Mouse (Mus musculus): ENCODE measurements around the gene Herc1. TPM values are rescaled to one million over a fixed set of nuclear protein-coding genes. Genes with fewer than 3 reads are reported as not detected.
"Not testable (repeated sequence)": the region's sequence is repeated elsewhere in the genome, so short reads cannot be mapped to it uniquely, and the experiment has no call there.

Herc1 gene
- polyA plus RNA-seq, 1 experiment from 2014 or later: 27.3 TPM

DNA sequence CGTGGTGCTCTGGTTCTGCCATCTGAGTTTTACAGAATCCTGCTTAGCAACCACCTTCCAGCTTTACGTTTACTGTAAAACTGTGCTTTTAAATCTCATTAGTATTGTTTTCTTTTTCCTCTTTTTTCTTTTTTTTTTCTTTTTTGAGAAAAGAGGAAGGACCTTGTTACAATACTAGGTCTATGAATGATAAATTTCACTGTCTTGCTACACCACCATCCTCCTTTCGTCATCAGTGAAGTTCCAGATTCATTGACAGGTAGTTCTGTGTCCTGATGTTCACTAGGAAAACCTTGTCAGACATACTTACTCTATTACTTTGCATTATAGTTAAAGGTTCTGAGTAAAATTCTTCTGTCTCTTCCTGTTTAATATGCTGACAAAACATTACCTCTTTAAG lies 33.2 kb downstream of the Herc1 start:
- no peak for ATAC-seq (ENCODE audit: insufficient read depth)
- H3K9me3 ChIP-seq (replicated peaks): no peaks in the 10 kb centered on the region
- peaks cover 62% of the 10 kb centered on the region for H3K36me3 ChIP-seq (replicated peaks)
- H3K9ac ChIP-seq: no peak overlapping the region
- no peak overlapping the region for H3K4me2 ChIP-seq
- no peak overlapping the region for H3K4me3 ChIP-seq (replicated peaks)
- WGBS (ENCODE audit: insufficient replicate concordance): 85% methylated on average over 3 of the region's 3 CpGs
- no peaks in the 10 kb centered on the region for H3K27me3 ChIP-seq
- H3K27ac ChIP-seq (replicated peaks): no peak overlapping the region
- H3K4me1 ChIP-seq (replicated peaks): no peaks in the 10 kb centered on the region

DNA sequence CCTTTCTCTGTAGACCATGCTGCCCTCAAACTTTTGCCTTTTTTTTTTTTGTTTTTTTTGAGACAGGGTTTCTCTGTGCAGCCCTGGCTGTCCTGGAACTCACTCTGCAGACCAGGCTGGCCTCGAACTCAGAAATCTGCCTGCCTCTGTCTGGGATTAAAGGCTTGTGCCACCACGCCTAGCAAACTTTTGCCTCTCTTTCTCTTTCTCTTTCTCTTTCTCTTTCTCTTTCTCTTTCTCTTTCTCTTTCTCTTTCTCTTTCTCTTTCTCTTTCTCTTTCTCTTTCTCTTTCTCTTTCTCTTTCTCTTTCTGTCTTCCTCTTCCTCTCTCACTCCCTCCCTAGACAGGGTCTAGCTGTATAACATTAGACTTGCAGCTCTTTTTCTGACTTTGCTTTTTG lies 40.1 kb downstream of the Herc1 start:
- H3K9ac ChIP-seq; ATAC-seq (ENCODE audit: insufficient read depth); H3K4me3 ChIP-seq (replicated peaks); H3K4me2 ChIP-seq; H3K27ac ChIP-seq (replicated peaks); H3K27me3 ChIP-seq; H3K4me1 ChIP-seq (replicated peaks); H3K9me3 ChIP-seq (replicated peaks): not testable (repeated sequence)
- 74% methylated on average over 2 of the region's 2 CpGs for WGBS (ENCODE audit: insufficient replicate concordance)
- H3K36me3 ChIP-seq (replicated peaks): peaks cover 72% of the 10 kb centered on the region

GRCm38 (mm10) chr9:66393304-66393703 lies 43.1 kb downstream of the Herc1 start:
- Histone ChIP-seq H3K9ac (no peak overlapping the region), H3K4me3 (replicated peaks) (no peak overlapping the region), H3K27ac (replicated peaks) (no peak overlapping the region), H3K36me3 (replicated peaks) (peaks cover 73% of the 10 kb centered on the region), H3K27me3 (no peaks in the 10 kb centered on the region), H3K9me3 (replicated peaks) (no peaks in the 10 kb centered on the region), H3K4me2 (no peak overlapping the region), H3K4me1 (replicated peaks) (no peaks in the 10 kb centered on the region)
- 63% methylated on average over 5 of the region's 5 CpGs for WGBS (ENCODE audit: insufficient replicate concordance)
- ATAC-seq (ENCODE audit: insufficient read depth): no peak

DNA sequence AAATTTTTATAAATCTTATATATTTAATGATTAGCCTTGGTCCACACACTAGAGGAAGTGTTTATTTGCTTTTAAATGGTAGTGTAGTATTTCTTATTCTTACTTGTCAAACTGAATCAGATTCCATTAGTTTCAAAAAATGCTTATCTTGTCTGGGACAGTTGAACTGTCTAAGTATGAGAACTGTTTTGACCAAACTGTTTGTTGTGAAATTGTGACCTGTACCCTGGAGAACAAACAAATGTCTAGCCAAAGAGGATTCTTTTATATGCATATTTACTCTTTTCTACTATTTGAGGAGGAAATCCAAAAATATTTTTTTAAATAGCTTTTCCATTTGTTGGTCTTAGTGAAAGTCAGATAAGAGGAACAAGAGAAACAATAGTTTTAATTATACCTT lies 73.2 kb downstream of the Herc1 start:
- H3K27me3 ChIP-seq: no peaks in the 10 kb centered on the region
- H3K9ac ChIP-seq: no peak overlapping the region
- no peak overlapping the region for H3K4me3 ChIP-seq (replicated peaks)
- no peaks in the 10 kb centered on the region for H3K4me1 ChIP-seq (replicated peaks)
- no peak overlapping the region for H3K27ac ChIP-seq (replicated peaks)
- H3K36me3 ChIP-seq (replicated peaks): peaks cover 43% of the 10 kb centered on the region
- no peaks in the 10 kb centered on the region for H3K9me3 ChIP-seq (replicated peaks)
- no peak for ATAC-seq (ENCODE audit: insufficient read depth)
- H3K4me2 ChIP-seq: no peak overlapping the region

- no peaks in the 10 kb centered on the region for H3K9me3 ChIP-seq (replicated peaks)
- H3K36me3 ChIP-seq (replicated peaks): peaks cover 84% of the 10 kb centered on the region
- H3K4me1 ChIP-seq (replicated peaks): no peaks in the 10 kb centered on the region
- no peak overlapping the region for H3K9ac ChIP-seq
- ATAC-seq (ENCODE audit: insufficient read depth): no peak
- H3K4me2 ChIP-seq: no peak overlapping the region
- H3K27ac ChIP-seq (replicated peaks): no peak overlapping the region
- WGBS (ENCODE audit: insufficient replicate concordance): 90% methylated on average over 8 of the region's 8 CpGs
- H3K27me3 ChIP-seq: no peaks in the 10 kb centered on the region
- no peak overlapping the region for H3K4me3 ChIP-seq (replicated peaks)
These were observed 89.8 kb downstream of the Herc1 start for GRCm38 (mm10) chr9:66440007-66440406.

- ATAC-seq (ENCODE audit: insufficient read depth): no peak
- no peaks in the 10 kb centered on the region for H3K9me3 ChIP-seq (replicated peaks)
- H3K4me3 ChIP-seq (replicated peaks): no peak overlapping the region
- WGBS (ENCODE audit: insufficient replicate concordance): 86% methylated on average over 5 of the region's 5 CpGs
- H3K36me3 ChIP-seq (replicated peaks): peaks cover 78% of the 10 kb centered on the region
- no peak overlapping the region for H3K4me2 ChIP-seq
- H3K27ac ChIP-seq (replicated peaks): no peak overlapping the region
- no peak overlapping the region for H3K9ac ChIP-seq
- H3K27me3 ChIP-seq: no peaks in the 10 kb centered on the region
- H3K4me1 ChIP-seq (replicated peaks): no peaks in the 10 kb centered on the region
These were observed 98.0 kb downstream of the Herc1 start for GRCm38 (mm10) chr9:66448253-66448652.

- 59% methylated on average over 4 of the region's 4 CpGs for WGBS (ENCODE audit: insufficient replicate concordance)
- ATAC-seq (ENCODE audit: insufficient read depth): no peak
- peaks cover 77% of the 10 kb centered on the region for H3K36me3 ChIP-seq (replicated peaks)
- no peak overlapping the region for H3K4me3 ChIP-seq (replicated peaks)
- H3K27ac ChIP-seq (replicated peaks): no peak overlapping the region
- no peaks in the 10 kb centered on the region for H3K4me1 ChIP-seq (replicated peaks)
- no peak overlapping the region for H3K9ac ChIP-seq
- H3K4me2 ChIP-seq: no peak overlapping the region
- no peaks in the 10 kb centered on the region for H3K27me3 ChIP-seq
- H3K9me3 ChIP-seq (replicated peaks): no peaks in the 10 kb centered on the region
These were observed 114.8 kb downstream of the Herc1 start for GRCm38 (mm10) chr9:66465087-66465486.

DNA sequence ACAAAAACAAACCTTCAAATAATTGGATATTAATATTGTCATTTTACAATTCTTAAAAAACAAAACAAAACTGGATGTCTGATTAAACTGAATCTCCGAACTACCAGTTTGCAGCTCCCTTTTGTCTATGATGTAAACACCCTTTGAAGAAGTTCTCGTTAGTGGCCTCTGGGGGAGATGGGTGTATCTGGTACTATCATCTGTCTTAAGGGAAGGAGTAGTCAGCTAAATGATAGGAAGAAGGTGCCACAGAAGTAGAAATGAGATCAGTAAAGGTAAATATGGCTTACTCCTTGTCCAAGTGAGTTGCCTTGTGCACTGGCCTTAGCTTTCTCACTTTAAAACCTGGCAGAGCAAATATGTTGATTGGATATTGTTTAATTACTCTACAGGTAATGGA lies 127.5 kb downstream of the Herc1 start:
- H3K4me3 ChIP-seq (replicated peaks): no peak overlapping the region
- no peak overlapping the region for H3K27ac ChIP-seq (replicated peaks)
- no peak overlapping the region for H3K9ac ChIP-seq
- peaks cover 81% of the 10 kb centered on the region for H3K36me3 ChIP-seq (replicated peaks)
- no peak overlapping the region for H3K4me2 ChIP-seq
- H3K27me3 ChIP-seq: no peaks in the 10 kb centered on the region
- H3K9me3 ChIP-seq (replicated peaks): no peaks in the 10 kb centered on the region
- peak; percentile 64 for ATAC-seq (ENCODE audit: insufficient read depth)
- WGBS (ENCODE audit: insufficient replicate concordance): 50% methylated on average over 2 of the region's 2 CpGs
- 0 out of 2 replicates have a peak, but pooled peaks cover 3% of the 10 kb centered on the region for H3K4me1 ChIP-seq (replicated peaks)

GRCm38 (mm10) chr9:66483429-66483828 lies 133.2 kb downstream of the Herc1 start:
- no peak overlapping the region for H3K4me2 ChIP-seq
- ATAC-seq (ENCODE audit: insufficient read depth): peak; percentile 52; the same call in 1 of the 2 replicates
- H3K27ac ChIP-seq (replicated peaks): peak overlapping the region; percentile 57
- H3K27me3 ChIP-seq: no peaks in the 10 kb centered on the region
- 35% methylated on average over 3 of the region's 3 CpGs for WGBS (ENCODE audit: insufficient replicate concordance)
- no peak overlapping the region for H3K9ac ChIP-seq
- no peaks in the 10 kb centered on the region for H3K9me3 ChIP-seq (replicated peaks)
- H3K4me1 ChIP-seq (replicated peaks): peaks cover 13% of the 10 kb centered on the region
- H3K36me3 ChIP-seq (replicated peaks): peaks cover 87% of the 10 kb centered on the region
- H3K4me3 ChIP-seq (replicated peaks): no peak overlapping the region

DNA sequence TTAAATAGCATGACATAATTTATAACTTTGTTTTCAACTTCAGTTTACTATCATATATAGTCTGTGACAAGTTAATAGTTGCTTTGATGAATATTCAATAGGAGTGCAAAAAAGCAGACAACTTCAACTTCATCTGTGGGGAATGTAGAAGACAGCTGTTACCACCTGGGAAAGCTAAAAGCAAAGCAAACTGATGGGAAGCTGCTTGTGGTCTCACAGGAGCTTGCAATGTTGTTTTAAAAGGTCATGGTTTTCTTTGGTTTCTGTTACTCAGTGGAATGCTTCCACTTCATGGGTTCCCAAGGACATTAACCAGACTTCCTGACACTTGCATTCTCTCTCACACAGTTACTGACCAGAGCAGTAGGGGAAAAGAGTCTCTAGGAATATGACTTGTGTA lies 138.5 kb downstream of the Herc1 start:
- ATAC-seq (ENCODE audit: insufficient read depth): no peak
- no peak overlapping the region for H3K4me2 ChIP-seq
- no peaks in the 10 kb centered on the region for H3K27me3 ChIP-seq
- H3K36me3 ChIP-seq (replicated peaks): peaks cover 95% of the 10 kb centered on the region
- no peak overlapping the region for H3K4me3 ChIP-seq (replicated peaks)
- peaks cover 9% of the 10 kb centered on the region; the same call in 1 of the 2 replicates for H3K4me1 ChIP-seq (replicated peaks)
- H3K27ac ChIP-seq (replicated peaks): no peak overlapping the region
- H3K9me3 ChIP-seq (replicated peaks): no peaks in the 10 kb centered on the region
- H3K9ac ChIP-seq: no peak overlapping the region

- WGBS (ENCODE audit: insufficient replicate concordance): 40% methylated on average over 1 of the region's 1 CpGs
- Histone ChIP-seq H3K4me1 (replicated peaks) (no peaks in the 10 kb centered on the region), H3K27me3 (no peaks in the 10 kb centered on the region), H3K9ac (no peak overlapping the region), H3K36me3 (replicated peaks) (peaks cover 97% of the 10 kb centered on the region), H3K27ac (replicated peaks) (no peak overlapping the region), H3K9me3 (replicated peaks) (no peaks in the 10 kb centered on the region), H3K4me2 (no peak overlapping the region), H3K4me3 (replicated peaks) (no peak overlapping the region)
- ATAC-seq (ENCODE audit: insufficient read depth): no peak
These were observed 142.1 kb downstream of the Herc1 start for GRCm38 (mm10) chr9:66492361-66492760.

DNA sequence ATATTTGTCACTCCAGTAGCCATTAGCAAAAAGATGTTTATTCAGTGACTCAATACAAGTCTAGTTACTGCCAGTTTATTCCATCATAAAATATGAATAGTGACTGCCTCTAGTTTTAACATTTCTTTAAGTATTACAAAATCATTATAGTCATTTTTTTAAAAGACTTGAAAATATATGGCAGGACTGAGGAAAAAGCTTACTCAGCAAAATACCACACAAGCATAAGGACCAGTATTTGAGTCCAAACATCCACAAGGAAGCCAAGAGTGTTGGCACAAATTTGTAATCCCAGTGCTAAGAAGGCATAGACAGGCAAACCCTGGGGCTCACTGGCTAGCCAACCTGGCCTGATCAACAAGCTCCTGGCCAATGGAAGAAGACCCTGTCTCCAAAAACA lies 143.7 kb downstream of the Herc1 start:
- Histone ChIP-seq H3K4me3 (replicated peaks) (no peak overlapping the region), H3K9me3 (replicated peaks) (no peaks in the 10 kb centered on the region), H3K27me3 (no peaks in the 10 kb centered on the region), H3K4me2 (no peak overlapping the region), H3K27ac (replicated peaks) (no peak overlapping the region), H3K36me3 (replicated peaks) (peaks cover 98% of the 10 kb centered on the region), H3K4me1 (replicated peaks) (no peaks in the 10 kb centered on the region), H3K9ac (no peak overlapping the region)
- no peak for ATAC-seq (ENCODE audit: insufficient read depth)

All from liver, embryonic 15.5 days (tissue).